Mouse (Mus musculus) heart, adult 2 months (tissue): Measurements from ENCODE around the gene Hexim2.

Experiments
- CTCF ChIP-seq: fragments of 200-600 bp; IDR thresholded peaks from 2 replicates; pipeline ENCODE4 v1.8.1; 2022; ENCODE audit warnings: antibody characterized with exemption, mild to moderate bottlenecking, moderate library complexity
- EP300 ChIP-seq: fragments of 200-500 bp; IDR thresholded peaks from 2 replicates; pipeline ENCODE4 v1.6.1; 2011; ENCODE audit warnings: low read depth, low read length, control low read depth; ENCODE audit not compliant: insufficient read depth
- POLR2A ChIP-seq: fragments of 200-500 bp; IDR thresholded peaks from 2 replicates; pipeline ENCODE4 v1.6.1; 2011; ENCODE audit warnings: mild to moderate bottlenecking, low read depth, low read length, control low read depth; ENCODE audit not compliant: insufficient read depth

DNA sequence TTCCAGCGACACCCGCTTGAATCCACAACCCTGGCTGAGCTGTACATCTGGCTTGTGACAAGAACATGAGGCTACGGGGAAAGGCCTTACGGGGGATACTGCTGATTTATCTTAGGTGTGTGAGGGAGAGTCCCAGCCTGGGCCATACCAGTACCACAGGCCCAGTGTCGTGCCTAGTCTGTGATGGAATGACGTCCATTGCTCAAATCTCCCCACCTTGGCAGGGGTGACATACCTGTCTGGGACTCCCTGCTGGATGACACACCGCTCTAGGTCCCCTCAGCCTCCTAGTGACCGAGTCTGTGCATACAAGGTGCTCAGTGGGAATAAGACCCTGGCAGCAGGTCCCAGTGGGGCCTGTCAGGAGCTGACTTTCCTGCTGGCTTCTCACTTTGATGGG is 46.5 kb downstream of the Hexim2 start:
- TF ChIP-seq POLR2A (no peak), CTCF (no peak), EP300 (no peak)
